Mouse (Mus musculus): ENCODE measurements around the gene Fgf11. TPM values are rescaled to one million over a fixed set of nuclear protein-coding genes. Genes with fewer than 3 reads are reported as not detected.

The Fgf11 gene
- total RNA-seq, 2 experiments from 2014 or later, result 4.6 to 4.8 TPM

DNA sequence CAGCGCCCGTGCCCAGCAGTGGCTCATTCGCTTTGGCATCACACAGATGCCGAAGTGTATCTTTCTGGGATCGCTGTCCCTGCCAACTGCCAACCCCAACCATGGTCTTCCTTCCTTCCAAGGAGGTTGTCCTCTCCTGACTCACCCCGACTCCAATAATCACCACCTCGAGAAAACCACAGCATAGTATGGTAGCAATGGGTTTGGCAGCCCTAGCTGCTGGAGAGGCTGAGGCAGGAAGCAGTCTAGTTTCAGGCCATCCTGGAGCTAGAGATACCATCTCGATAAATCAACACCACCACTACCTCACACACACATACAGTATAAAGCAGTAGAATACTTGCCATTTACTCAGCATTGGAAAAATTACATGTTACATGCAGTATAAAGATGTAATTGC, 17.2 kb upstream of the Fgf11 start:
- intact Hi-C loops (cut with DNase I), result no loop called here

DNA sequence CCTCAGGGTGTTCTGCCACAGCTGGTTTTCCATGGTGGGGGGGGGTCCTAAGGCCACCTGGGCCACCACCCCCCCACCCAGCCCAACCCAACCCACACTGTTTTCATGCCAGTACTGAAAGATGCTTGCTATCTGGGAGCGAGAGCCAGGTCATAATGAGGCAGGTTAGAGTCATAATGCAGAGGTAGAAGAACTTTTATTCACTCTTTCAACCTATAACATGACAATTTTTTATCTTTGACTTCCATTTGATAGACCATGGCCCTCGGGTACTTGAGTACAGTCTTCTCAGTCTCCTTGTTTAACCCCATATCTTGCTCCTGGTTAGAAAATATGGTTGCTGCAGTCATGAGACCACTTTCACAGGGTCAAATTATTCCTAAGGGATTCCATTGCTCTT, 16.7 kb upstream of the Fgf11 start, which contains the start of gene Spem2:
Gene Spem2 (minus strand): TSS at position 101 of the 400 bp plus-strand sequence.
- DNase-seq, result no peak
- intact Hi-C loops (cut with DNase I), result no loop called here

More for the DNA sequence above, 17.2 kb upstream of the Fgf11 start:
- no peak for DNase-seq

- no peak for DNase-seq
- intact Hi-C loops (cut with DNase I), result no loop called here
Observed at GRCm38 (mm10) chr11:69816520-69816919, 14.9 kb upstream of the Fgf11 start.

- DNase-seq, result no peak
- intact Hi-C loops (cut with DNase I), result no loop called here
Observed at GRCm38 (mm10) chr11:69815155-69815554, 13.5 kb upstream of the Fgf11 start, which contains the start of gene Gm39566. Gene Gm39566 (minus strand): TSS chr11:69815298.

- DNase-seq, result no peak
- intact Hi-C loops (cut with DNase I), result no loop called here
Observed at GRCm38 (mm10) chr11:69810280-69810679, 8.6 kb upstream of the Fgf11 start.

DNA sequence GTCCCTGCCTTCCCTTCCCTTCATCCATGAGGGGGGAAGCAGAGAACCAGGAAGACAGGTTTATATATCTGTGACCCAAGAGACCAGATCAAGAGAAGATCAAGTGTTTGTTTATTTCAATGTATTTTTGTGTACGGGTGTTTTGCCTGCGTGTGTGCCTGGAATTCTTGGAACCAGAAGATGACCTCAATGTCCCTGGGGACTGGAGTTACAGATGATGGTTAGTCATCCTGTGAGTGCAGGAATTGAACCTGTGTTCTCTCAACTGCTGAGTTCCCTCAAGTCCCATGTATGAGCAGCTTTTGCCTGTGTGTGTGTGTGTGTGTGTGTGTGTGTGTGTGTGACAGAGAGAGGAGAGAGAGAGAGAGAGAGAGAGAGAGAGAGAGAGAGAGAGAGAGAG, 6.0 kb upstream of the Fgf11 start:
- intact Hi-C loops (cut with DNase I), result no loop called here
- DNase-seq, result no peak

DNA sequence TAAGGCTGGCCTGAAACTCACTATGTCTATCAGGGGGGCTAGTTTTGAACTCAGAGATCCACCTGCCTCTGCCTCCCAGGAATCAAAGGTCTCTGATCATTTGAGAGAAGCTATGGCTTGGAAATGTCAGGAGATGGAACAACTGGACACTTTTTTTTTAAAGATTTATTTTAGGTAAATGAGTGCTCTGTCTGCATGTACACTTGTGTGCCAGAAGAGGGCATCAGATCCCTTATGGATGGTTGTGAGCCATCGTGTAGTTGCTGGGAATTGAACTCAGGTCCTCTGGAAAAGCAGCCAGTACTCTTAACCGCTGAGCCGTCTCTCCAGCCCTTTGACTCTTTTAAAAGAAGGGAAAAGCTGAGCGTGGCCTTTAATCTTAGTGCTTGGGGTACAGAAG, 4.7 kb upstream of the Fgf11 start:
- intact Hi-C loops (cut with DNase I), result no loop called here
- no peak for DNase-seq

GRCm38 (mm10) chr11:69804972-69805909, 3.6 kb upstream of the Fgf11 start, which contains the start of gene Tmem102:
Gene Tmem102 (minus strand): TSS chr11:69805624.
- intact Hi-C loops (cut with DNase I), result loop anchor here (5.0 kb wide), 3 partner anchors 32 to 72 kb away; partner anchors contain the start of genes Nlgn2, Slc35g3, Tmem256 and Tmem95
- DNase-seq, result no peak

GRCm38 (mm10) chr11:69804652-69804940, 2.9 kb upstream of the Fgf11 start:
- intact Hi-C loops (cut with DNase I), result loop anchor here (5.0 kb wide), 3 partner anchors 33 to 73 kb away; partner anchors contain the start of genes Nlgn2, Slc35g3, Tmem256 and Tmem95
- DNase-seq, result no peak

DNA sequence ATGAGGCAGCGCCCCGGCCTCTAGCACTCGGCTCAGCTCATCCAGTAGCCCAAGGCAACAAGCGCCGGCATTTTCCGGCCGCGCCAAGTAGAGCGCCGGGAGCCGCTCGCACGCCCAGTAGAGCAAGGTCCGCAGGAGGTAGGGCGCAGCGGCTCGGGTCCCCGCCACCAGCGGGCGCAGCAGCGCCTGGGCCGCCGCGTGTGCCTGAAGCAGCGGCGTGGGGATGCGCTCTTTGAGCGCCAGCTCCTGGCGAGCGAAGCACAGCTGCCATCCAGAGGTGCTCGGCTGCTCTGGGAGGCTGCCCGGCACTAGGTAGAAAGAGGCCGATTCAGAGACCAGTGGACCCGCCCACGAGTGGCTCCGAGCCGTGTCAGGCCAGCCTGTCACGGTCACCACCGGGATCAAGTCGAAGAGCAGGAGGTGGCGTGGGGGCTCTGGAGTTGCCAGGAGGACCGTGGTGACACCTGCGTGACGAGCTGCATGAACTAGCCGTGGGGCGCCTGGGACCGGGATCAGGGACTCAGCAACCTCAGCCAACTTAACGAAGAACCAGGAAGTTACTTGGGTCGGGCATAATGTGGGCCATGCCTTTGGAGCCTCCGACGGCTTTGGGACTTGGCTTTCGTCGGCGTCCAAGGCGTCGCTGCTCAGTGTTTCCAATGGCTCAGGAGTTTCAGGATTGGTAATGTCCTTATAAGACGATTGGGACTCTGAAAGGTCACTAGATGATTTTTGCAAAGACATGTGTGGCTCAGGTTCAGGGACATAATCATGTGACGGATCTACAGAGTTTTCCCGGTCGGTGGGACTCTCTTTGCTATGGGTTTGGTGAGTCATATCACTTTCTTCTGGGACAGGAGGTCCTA, 2.4 kb upstream of the Fgf11 start:
- intact Hi-C loops (cut with DNase I), result loop anchor here (5.0 kb wide), 3 partner anchors 33 to 73 kb away; partner anchors contain the start of genes Nlgn2, Slc35g3, Tmem256 and Tmem95
- peak; percentile 68 for DNase-seq

- no peak for DNase-seq
- intact Hi-C loops (cut with DNase I), result loop anchor here (5.0 kb wide), 3 partner anchors 34 to 74 kb away; partner anchors contain the start of genes Nlgn2, Slc35g3, Tmem256 and Tmem95
Observed at GRCm38 (mm10) chr11:69803328-69803727, 1.7 kb upstream of the Fgf11 start.

DNA sequence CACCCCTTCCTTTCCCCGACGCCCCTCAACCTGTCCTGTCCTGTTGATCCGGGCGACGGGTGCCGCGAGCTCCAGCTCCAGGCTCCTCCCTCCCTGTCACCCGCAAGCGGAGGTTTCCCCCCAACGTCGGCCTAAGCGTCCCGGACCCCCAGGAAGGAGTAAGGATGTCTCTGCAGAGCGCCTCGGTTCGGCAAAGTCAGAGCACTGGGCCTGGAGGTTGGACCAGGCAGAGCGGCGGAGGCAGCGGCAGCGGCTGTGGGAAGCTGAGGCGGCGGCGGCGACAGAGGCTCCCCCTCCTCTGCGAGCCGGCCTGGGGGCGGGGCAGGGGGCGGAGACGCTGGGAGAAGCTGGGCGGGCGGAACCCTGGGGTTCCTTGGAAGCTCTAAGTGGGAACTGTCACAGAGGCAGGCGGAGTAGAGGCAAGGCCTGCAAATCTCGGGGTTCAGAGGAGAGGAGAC, 1.0 kb upstream of the Fgf11 start:
- DNase-seq, result peak; percentile 86 to 87
- intact Hi-C loops (cut with DNase I), result loop anchor here (5.0 kb wide), 3 partner anchors 35 to 75 kb away; partner anchors contain the start of genes Nlgn2, Slc35g3, Tmem256 and Tmem95

- DNase-seq, result peak in 1 of 2 experiments; percentile 24
- intact Hi-C loops (cut with DNase I), result loop anchor here (5.0 kb wide), 3 partner anchors 37 to 77 kb away; partner anchors contain the start of genes Nlgn2, Slc35g3, Tmem256 and Tmem95
Observed at GRCm38 (mm10) chr11:69800392-69801197, 1.1 kb downstream of the Fgf11 start.

- DNase-seq, result no peak
- intact Hi-C loops (cut with DNase I), result loop anchor here (5.0 kb wide), 3 partner anchors 37 to 77 kb away; partner anchors contain the start of genes Nlgn2, Slc35g3, Tmem256 and Tmem95
Observed at GRCm38 (mm10) chr11:69800138-69800391, 1.6 kb downstream of the Fgf11 start.

DNA sequence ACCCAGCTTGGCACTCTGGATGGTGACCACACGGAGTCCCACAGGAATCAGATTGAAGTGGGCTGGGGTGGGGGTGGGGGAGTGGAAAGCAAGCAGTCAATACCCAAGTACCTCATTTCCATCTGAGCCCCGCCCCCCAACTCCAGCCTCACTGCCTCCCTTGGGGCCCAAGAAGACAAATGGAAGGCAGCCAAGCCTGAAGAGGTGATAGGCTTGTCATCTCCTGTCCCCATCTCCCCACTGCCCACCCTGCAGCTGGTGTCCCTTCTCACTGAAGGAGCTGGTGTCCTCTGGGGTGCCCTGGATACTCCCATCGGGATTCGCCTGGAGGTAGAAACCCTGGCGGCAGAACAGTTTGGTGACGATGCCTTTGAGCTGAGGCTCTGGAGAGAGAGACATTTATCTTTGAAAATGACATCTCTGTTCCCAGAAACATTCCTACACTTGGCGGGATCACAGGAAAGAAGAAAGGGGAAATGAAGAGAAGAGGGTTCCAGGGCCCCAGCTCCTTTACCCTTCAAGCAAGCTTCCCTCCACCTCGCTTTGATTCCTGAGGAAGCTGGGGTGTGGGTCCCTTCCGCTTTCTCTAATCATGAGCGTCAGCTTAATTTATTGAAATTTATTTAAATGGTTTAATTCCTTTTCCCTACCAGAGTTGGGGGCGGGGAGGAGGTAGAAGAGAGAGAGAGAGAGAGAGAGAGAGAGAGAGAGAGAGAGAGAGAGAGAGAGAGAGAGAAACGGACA, 2.1 kb downstream of the Fgf11 start:
- intact Hi-C loops (cut with DNase I), result loop anchor here (5.0 kb wide), 3 partner anchors 37 to 78 kb away; partner anchors contain the start of genes Nlgn2, Slc35g3, Tmem256 and Tmem95
- peak in 1 of 2 experiments; percentile 13 for DNase-seq

DNA sequence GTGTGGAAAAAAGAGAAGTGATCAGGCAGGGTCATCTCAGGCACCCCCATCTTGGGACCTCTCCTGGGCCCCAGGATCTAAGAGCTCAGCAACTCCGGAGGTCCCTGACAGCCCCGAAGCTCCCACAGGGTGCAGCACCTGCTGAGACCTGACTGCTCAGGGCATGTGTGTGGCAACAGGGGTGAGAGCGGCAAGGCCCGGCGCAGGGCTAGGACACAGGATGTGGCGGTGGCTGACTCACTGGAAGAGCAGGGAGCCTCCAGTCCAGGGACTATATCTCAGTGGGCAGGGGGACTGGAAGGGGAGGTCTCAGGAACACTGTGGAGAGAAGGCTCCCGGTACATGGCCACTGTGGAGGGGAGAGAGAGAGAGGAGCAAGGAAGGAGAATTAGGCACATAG, 3.7 kb downstream of the Fgf11 start:
- no peak for DNase-seq
- intact Hi-C loops (cut with DNase I), result no loop called here

- intact Hi-C loops (cut with DNase I), result no loop called here
- DNase-seq, result no peak
Observed at GRCm38 (mm10) chr11:69795983-69796435, 5.6 kb downstream of the Fgf11 start.

DNA sequence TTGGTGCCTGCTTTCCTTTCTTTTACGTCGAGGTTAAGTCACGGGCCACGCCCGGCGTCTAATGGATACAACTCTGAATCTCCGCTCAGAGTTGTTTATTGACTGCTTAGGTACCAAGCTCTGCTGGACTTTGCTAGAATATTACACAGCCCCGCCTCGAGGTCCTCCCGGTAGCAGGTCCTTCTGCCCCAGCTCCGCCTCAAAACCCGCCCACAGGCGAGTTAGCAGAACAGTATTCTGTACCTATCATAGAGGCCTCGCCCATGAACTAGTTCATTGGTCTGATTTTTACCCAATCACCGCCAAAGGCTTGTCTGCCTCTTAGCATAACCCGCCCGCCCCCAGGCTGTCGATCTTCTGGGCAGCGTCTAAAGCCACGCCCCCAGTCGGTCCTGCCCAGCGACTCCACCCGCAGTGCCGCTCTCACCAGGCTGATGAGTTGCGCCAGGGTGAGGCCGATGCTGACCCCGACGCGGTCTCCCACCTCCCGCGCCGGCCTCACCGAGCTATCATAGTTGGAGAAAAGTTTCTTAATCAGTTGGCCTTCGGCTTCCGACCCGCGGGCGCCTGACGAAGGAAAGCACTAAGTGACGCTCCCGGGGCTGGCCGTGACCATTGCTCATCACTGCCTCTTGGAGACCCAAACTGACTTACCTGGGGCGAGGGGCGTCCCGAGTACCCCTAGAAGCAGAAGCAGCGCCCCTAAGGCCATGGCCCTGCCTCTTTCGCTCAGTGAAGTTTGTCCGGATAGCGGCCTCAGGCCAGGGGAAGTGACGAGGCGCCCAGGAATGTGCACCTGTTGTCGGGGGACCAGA, 6.3 kb downstream of the Fgf11 start, which contains the start of gene Chrnb1:
Gene Chrnb1 (minus strand): TSS at position 776 of the 815 bp plus-strand sequence.
- intact Hi-C loops (cut with DNase I), result no loop called here
- peak; percentile 84 to 91 for DNase-seq

Data from gastrocnemius, postnatal 36 days (tissue).